In genomic region chr9:75338016-75338415, GRCm38 (mm10) we compare ENCODE assay signal across 24 mouse cellular contexts. TPM values are rescaled to one million over a fixed set of nuclear protein-coding genes. Genes with fewer than 3 reads are reported as not detected.
A peak's percentile ranks its signal among the peaks of the same experiment; 100 is the strongest.
DNase-seq lines count a peak whose midpoint lies in the region; ATAC-seq and TF ChIP-seq lines count a peak whose summit lies in the region.
"Had no signal": no experiment of that assay in that cellular context is flagged by ENCODE, and none has a peak within 500 bp of the region (broad histone marks: within the 10 kb centered on the region; RNA-seq: fewer than 3 reads in every experiment).

No protein-coding gene starts in this region.

- no peak overlapping the region for H3K9ac ChIP-seq in lung, postnatal 0 days (replicated peaks; ENCODE audit: low read depth)
- H3K9ac ChIP-seq: embryonic facial prominence, embryonic 13.5 days; heart, embryonic 13.5 days; hindbrain, embryonic 15.5 days; liver, postnatal 0 days; midbrain, embryonic 12.5 days had no signal

- peak; percentile 47 to 62 for DNase-seq in frontal cortex, postnatal 10 days (ENCODE audit: low spot score in 2 of 2)
- peak; percentile 60 to 70 for DNase-seq in left cerebral cortex, adult 2 months (ENCODE audit: extremely low spot score in 1 of 2, low spot score in 2 of 2)
- DNase-seq in right cerebral cortex, postnatal 14 days: peak; percentile 34
- no peak for DNase-seq in gastrocnemius, postnatal 10 days
- DNase-seq in lung, postnatal 0 days (ENCODE audit: low spot score): no peak
- DNase-seq in ovary, postnatal 10 days (ENCODE audit: low spot score): no peak
- DNase-seq: adrenal gland, postnatal 25 days; cerebellum, adult 9-10 months; heart, postnatal 36 days; liver; liver, postnatal 0 days had no signal

- intact Hi-C loops in left cerebral cortex, adult 2 months (cut with DNase I): no loop called here

- H3K27me3 ChIP-seq in lung, postnatal 0 days (replicated peaks; ENCODE audit: insufficient read depth, low read length): no peaks in the 10 kb centered on the region
- H3K27me3 ChIP-seq: embryonic facial prominence, embryonic 13.5 days; heart, embryonic 13.5 days; hindbrain, embryonic 15.5 days; midbrain, embryonic 12.5 days; Patski had no signal

- no peaks in the 10 kb centered on the region for H3K9me3 ChIP-seq in lung, postnatal 0 days (ENCODE audit: low read length)
- H3K9me3 ChIP-seq: embryonic facial prominence, embryonic 13.5 days; forebrain, embryonic 10.5 days; heart, embryonic 13.5 days; hindbrain, embryonic 15.5 days; midbrain, embryonic 12.5 days had no signal

- peak overlapping the region; percentile 69; the same call in 1 of the 2 replicates for H3K27ac ChIP-seq in cortical plate, adult 2 months (ENCODE audit: insufficient read depth, low read length)
- H3K27ac ChIP-seq in left cerebral cortex, adult 2 months: no peak overlapping the region
- H3K27ac ChIP-seq in lung, postnatal 0 days (ENCODE audit: low read length): no peak overlapping the region
- H3K27ac ChIP-seq: embryonic facial prominence, embryonic 13.5 days; forebrain, embryonic 10.5 days; heart, embryonic 13.5 days; hindbrain, embryonic 15.5 days; macrophage; midbrain, embryonic 12.5 days had no signal

- no peak for TF ChIP-seq CTCF in cortical plate, adult 2 months (IDR thresholded peaks at IDR 0.05; ENCODE audit: extremely low read depth, insufficient read depth, low read length)
- no peak for TF ChIP-seq CTCF in left cerebral cortex, adult 2 months (IDR thresholded peaks at IDR 0.05)
- no peak for TF ChIP-seq CTCF in lung, postnatal 0 days (IDR thresholded peaks at IDR 0.05)

- H3K4me2 ChIP-seq in lung, postnatal 0 days (replicated peaks; ENCODE audit: low read depth, low read length): no peak overlapping the region
- H3K4me2 ChIP-seq: embryonic facial prominence, embryonic 13.5 days; heart, embryonic 13.5 days; hindbrain, embryonic 15.5 days; midbrain, embryonic 12.5 days had no signal

- no peak for TF ChIP-seq POLR2A in cortical plate, adult 2 months (IDR thresholded peaks at IDR 0.05; ENCODE audit: extremely low read depth, insufficient read depth, low read length)

- TF ChIP-seq EP300 in lung, postnatal 0 days (IDR thresholded peaks at IDR 0.05): no peak

- no peak overlapping the region for H3K4me3 ChIP-seq in cortical plate, adult 2 months (ENCODE audit: insufficient read depth, low read length)
- no peak overlapping the region for H3K4me3 ChIP-seq in left cerebral cortex, adult 2 months
- no peak overlapping the region for H3K4me3 ChIP-seq in lung, postnatal 0 days (ENCODE audit: low read depth, low read length)
- H3K4me3 ChIP-seq: embryonic facial prominence, embryonic 13.5 days; forebrain, embryonic 10.5 days; heart, embryonic 13.5 days; hindbrain, embryonic 15.5 days; midbrain, embryonic 12.5 days had no signal

- H3K4me1 ChIP-seq in cortical plate, adult 2 months (ENCODE audit: control insufficient read depth, insufficient read depth, low read length): peaks cover 8% of the 10 kb centered on the region
- no peaks in the 10 kb centered on the region for H3K4me1 ChIP-seq in lung, postnatal 0 days (ENCODE audit: insufficient read depth, low read depth, low read length)
- H3K4me1 ChIP-seq: embryonic facial prominence, embryonic 13.5 days; forebrain, embryonic 10.5 days; heart, embryonic 13.5 days; hindbrain, embryonic 15.5 days; midbrain, embryonic 12.5 days had no signal

- WGBS in lung, postnatal 0 days: 93% methylated on average over 6 of the region's 6 CpGs

- peaks cover 4% of the 10 kb centered on the region; the same call in 1 of the 2 replicates for H3K36me3 ChIP-seq in lung, postnatal 0 days (ENCODE audit: insufficient read depth, low read length)

- ATAC-seq in lung, postnatal 0 days: no peak
- ATAC-seq: activated CD4-positive, CD25-positive, alpha-beta regulatory T cell, adult 4 months; intestine, embryonic 16.5 days; liver, postnatal 0 days; Patski had no signal

RNA-seq across cellular contexts. Expression of gene Bcl2l10, which starts 9.5 kb away (rescaled TPM):
- polyA plus RNA-seq in cortical plate, adult 2 months (2012; rRNA removed): 0.13 TPM in 2 replicates
- not detected for total RNA-seq in left cerebral cortex, adult 2 months (2021)
- not detected for total RNA-seq in gastrocnemius, postnatal 10 days (2021)
- polyA plus RNA-seq in lung, postnatal 0 days (2015; fragmentation: Nextera tagmentation; extraction: Ambion mirVana): 0.11 and 0.13 TPM in 2 replicates
- total RNA-seq: adrenal gland, postnatal 25 days; granulocyte monocyte progenitor cell, adult 5-6 weeks; heart, postnatal 36 days had no signal
- polyA plus RNA-seq: activated CD4-positive, CD25-positive, alpha-beta regulatory T cell, adult 4 months; embryonic facial prominence, embryonic 13.5 days; forebrain, embryonic 10.5 days; heart, embryonic 13.5 days; hindbrain, embryonic 15.5 days; intestine, embryonic 16.5 days; kidney, embryonic 16.5 days; liver, postnatal 0 days; macrophage; midbrain, embryonic 12.5 days; neural tube, embryonic 14.5 days had no signal

RNA-seq across cellular contexts. Expression of gene Gnb5, which starts 31.9 kb away (rescaled TPM):
- polyA plus RNA-seq in cortical plate, adult 2 months (2012; rRNA removed): 154 and 172 TPM in 2 replicates
- total RNA-seq in left cerebral cortex, adult 2 months (2021): 100 to 1,000 TPM; 143 to 163 TPM
- total RNA-seq in gastrocnemius, postnatal 10 days (2021): 10 to 100 TPM in 1 of 2 experiments, 1 to 10 TPM in 1; 7.9 to 11.2 TPM
- polyA plus RNA-seq in lung, postnatal 0 days (2015; fragmentation: Nextera tagmentation; extraction: Ambion mirVana): 10.7 and 11.5 TPM in 2 replicates

Comparison
In these comparisons a context has a peak if more than half of its experiments do, and no peak if none do; other contexts are left out.
1. DNase-seq: peak in frontal cortex, postnatal 10 days (2 of 2), left cerebral cortex, adult 2 months (2 of 2) and right cerebral cortex, postnatal 14 days (single experiment); none in gastrocnemius, postnatal 10 days (single experiment), lung, postnatal 0 days (single experiment) and ovary, postnatal 10 days (single experiment).
2. RNA of gene Gnb5, which starts 31.9 kb away (total RNA-seq): 143 to 163 TPM in left cerebral cortex, adult 2 months; 7.9 to 11.2 TPM in gastrocnemius, postnatal 10 days; every median in the first group is over 10 times any median in the second.